Comparison of ENCODE assay signal across 25 mouse cellular contexts in the genomic region with DNA sequence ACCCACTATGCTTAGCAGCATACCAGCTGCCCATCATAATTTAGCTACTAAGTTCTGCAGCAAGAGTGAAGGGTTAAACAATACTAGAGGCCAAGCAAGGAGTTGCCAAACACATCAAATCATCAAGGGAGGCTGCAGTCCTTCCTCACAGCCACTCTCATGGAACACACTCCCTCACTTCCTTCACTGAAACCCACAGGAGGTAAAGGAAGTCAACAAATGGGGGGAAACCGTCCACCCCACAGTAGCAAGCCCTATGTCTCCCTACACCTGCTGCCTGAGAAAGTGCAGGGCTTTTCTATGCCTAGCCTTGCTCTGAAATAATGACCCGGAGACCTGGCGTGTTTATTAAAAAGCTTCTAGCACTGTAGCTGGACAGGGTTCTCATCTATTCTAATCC. TPM values are rescaled to one million over a fixed set of nuclear protein-coding genes. Genes with fewer than 3 reads are reported as not detected.
"Had no signal": no experiment of that assay in that cellular context is flagged by ENCODE, and none has a peak within 500 bp of the region (broad histone marks: within the 10 kb centered on the region; RNA-seq: fewer than 3 reads in every experiment).

No protein-coding gene starts in this region.

- H3K36me3 ChIP-seq: limb, embryonic 10.5 days; limb, embryonic 13.5 days; liver, embryonic 12.5 days; liver, embryonic 15.5 days; lung, embryonic 15.5 days; midbrain, embryonic 12.5 days; midbrain, embryonic 15.5 days; stomach, embryonic 15.5 days had no signal

- H3K4me2 ChIP-seq: limb, embryonic 13.5 days; liver, embryonic 12.5 days; liver, embryonic 15.5 days; lung, embryonic 15.5 days; midbrain, embryonic 12.5 days; midbrain, embryonic 15.5 days; stomach, embryonic 15.5 days had no signal

- H3K4me3 ChIP-seq: layer of hippocampus, adult 2 months; limb, embryonic 10.5 days; limb, embryonic 13.5 days; liver, embryonic 12.5 days; liver, embryonic 15.5 days; lung, embryonic 15.5 days; midbrain, embryonic 12.5 days; midbrain, embryonic 15.5 days; stomach, embryonic 15.5 days had no signal

- H3K4me1 ChIP-seq: limb, embryonic 13.5 days; midbrain, embryonic 12.5 days; midbrain, embryonic 15.5 days; stomach, embryonic 15.5 days had no signal

- H3K9ac ChIP-seq: limb, embryonic 13.5 days; liver, embryonic 12.5 days; liver, embryonic 15.5 days; lung, embryonic 15.5 days; midbrain, embryonic 12.5 days; midbrain, embryonic 15.5 days; stomach, embryonic 15.5 days had no signal

- H3K27ac ChIP-seq: layer of hippocampus, adult 2 months; limb, embryonic 10.5 days; limb, embryonic 13.5 days; liver, embryonic 12.5 days; liver, embryonic 15.5 days; lung, embryonic 15.5 days; midbrain, embryonic 12.5 days; midbrain, embryonic 15.5 days; stomach, embryonic 15.5 days had no signal

- H3K9me3 ChIP-seq: limb, embryonic 10.5 days; limb, embryonic 13.5 days; liver, embryonic 12.5 days; liver, embryonic 15.5 days; lung, embryonic 15.5 days; midbrain, embryonic 12.5 days; midbrain, embryonic 15.5 days; stomach, embryonic 15.5 days had no signal

- H3K27me3 ChIP-seq: liver, embryonic 15.5 days; lung, embryonic 15.5 days; midbrain, embryonic 12.5 days; midbrain, embryonic 15.5 days; stomach, embryonic 15.5 days had no signal

- ATAC-seq: liver, embryonic 12.5 days; midbrain, embryonic 15.5 days had no signal

- DNase-seq: kidney, adult 11 months; kidney, adult 8-10 months; layer of hippocampus, adult 9-11 months; liver; lung, adult 18-20 months; lung, postnatal 4 days; right cerebral cortex, adult 18-20 months; right cerebral cortex, postnatal 14 days; right cerebral cortex, postnatal 4 days; thymus, postnatal 25 days had no signal

RNA-seq across cellular contexts. Expression of a gene that starts 35.5 kb away (rescaled TPM):
- total RNA-seq: layer of hippocampus, adult 2 months; left cerebral cortex, adult 18-20 months; left cerebral cortex, postnatal 25 days had no signal
- polyA plus RNA-seq: kidney, embryonic 16.5 days; limb, embryonic 10.5 days; limb, embryonic 13.5 days; liver, embryonic 12.5 days; liver, embryonic 15.5 days; lung, embryonic 15.5 days; midbrain, embryonic 12.5 days; midbrain, embryonic 15.5 days; neural tube, embryonic 11.5 days; neural tube, embryonic 14.5 days; stomach, embryonic 15.5 days; urinary bladder, adult 2 months had no signal
